ENCODE assay signal across 8 mouse cellular contexts in the genomic region with DNA sequence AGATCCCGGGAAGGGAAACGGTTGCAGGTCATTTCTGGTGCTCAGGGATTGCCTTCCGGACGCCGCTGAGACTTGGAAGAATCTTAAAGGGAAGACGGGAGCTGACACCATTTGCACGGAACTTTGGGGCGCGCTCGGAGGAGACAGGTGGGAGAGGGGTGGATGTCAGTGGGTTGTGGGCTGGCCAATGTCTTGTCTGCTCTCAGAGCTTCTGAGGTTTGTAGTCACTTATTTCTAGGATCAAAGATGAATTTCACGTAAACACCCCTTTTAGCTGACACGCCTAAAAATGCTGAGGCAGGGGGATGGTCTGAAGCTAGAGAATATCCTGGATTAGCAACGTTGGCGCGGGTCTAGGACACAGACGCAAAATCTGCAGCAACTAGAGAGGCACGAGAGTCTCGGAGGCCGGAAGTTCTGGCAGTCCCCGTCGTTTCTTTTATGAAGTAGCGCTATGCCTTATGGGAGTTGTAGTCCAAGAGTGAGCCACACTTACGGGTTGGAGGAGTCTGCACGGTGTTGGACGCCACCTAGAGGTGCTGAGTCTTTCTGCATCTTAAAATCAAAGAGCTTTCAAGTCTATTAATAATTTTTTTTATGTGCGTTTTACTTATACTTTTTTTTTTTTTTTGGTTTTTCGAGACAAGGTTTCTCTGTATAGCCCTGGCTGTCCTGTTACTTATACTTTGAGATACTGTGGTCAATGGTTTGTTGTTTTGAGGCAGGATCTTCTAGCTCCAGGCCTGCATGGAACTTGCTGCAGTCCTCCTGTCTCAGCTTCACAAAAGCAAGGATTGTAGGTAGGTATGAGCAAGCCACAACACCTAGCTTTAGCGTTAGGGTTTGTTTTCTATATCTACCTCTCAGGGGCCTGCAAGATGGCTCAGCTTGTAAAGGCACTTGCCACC. TPM values are rescaled to one million over a fixed set of nuclear protein-coding genes. Genes with fewer than 3 reads are reported as not detected.
A peak's percentile ranks its signal among the peaks of the same experiment; 100 is the strongest.
DNase-seq lines count a peak whose midpoint lies in the region; ATAC-seq lines count a peak whose summit lies in the region.

TSS of gene Dnajc12 (plus strand) at position 72 of the 908 bp plus-strand sequence.

- H3K4me2 ChIP-seq in lung, embryonic 16.5 days (ENCODE audit: low read depth, low read length): peak within 1 kb of the TSS; percentile 95

- ATAC-seq in hematopoietic stem cell, adult 5-6 weeks (replicated peaks in 1 of 2; ENCODE audit: insufficient read depth in 1 of 2, low FRiP score in 2 of 2, low TSS enrichment in 1 of 2, low read depth in 1 of 2, poor library complexity in 2 of 2, severe bottlenecking in 2 of 2): peak; percentile 93 to 95
- peak; percentile 94 for ATAC-seq in lung, embryonic 16.5 days (ENCODE audit: low read depth)

- H3K4me3 ChIP-seq in lung, embryonic 16.5 days (ENCODE audit: low read length): peak within 1 kb of the TSS; percentile 66

- peaks cover 3% of the 10 kb centered on the region; the same call in 1 of the 2 replicates for H3K4me1 ChIP-seq in lung, embryonic 16.5 days (replicated peaks; ENCODE audit: control insufficient read depth, insufficient read depth, low read length)

- H3K27ac ChIP-seq in lung, embryonic 16.5 days (ENCODE audit: low read length): 0 out of 2 replicates have a peak within 1 kb of the TSS, but pooled peaks have one; percentile 37

- H3K36me3 ChIP-seq in lung, embryonic 16.5 days (ENCODE audit: control insufficient read depth, insufficient read depth, low read length): no peaks in the 10 kb centered on the region

- WGBS in lung, embryonic 16.5 days: 0% methylated on average over 28 of the region's 28 CpGs

- peak within 1 kb of the TSS; percentile 78 for H3K9ac ChIP-seq in lung, embryonic 16.5 days (ENCODE audit: low read length)

- DNase-seq in MEL-GATA-1-ER (ENCODE audit: extremely low read depth, low read depth): peak; percentile 97
- peak; percentile 78 for DNase-seq in cerebellum, adult 8-10 months
- DNase-seq in forelimb bud, embryonic 11.5 days (ENCODE audit: low read depth, low spot score): peak; percentile 95
- DNase-seq in layer of hippocampus, adult 9-10 months (ENCODE audit: low spot score): peak; percentile 62
- DNase-seq in ovary, postnatal 10 days (ENCODE audit: low spot score): peak; percentile 31
- peak; percentile 73 to 84 for DNase-seq in thymus, postnatal 10 days (ENCODE audit: low spot score in 2 of 2)

- H3K27me3 ChIP-seq in lung, embryonic 16.5 days (ENCODE audit: control insufficient read depth, insufficient read depth, low read depth, low read length): no peaks in the 10 kb centered on the region; the same call in 1 of the 2 replicates

- no peaks in the 10 kb centered on the region for H3K9me3 ChIP-seq in lung, embryonic 16.5 days (ENCODE audit: control insufficient read depth, low read length)

RNA-seq across cellular contexts. Expression of gene Dnajc12, which starts in this region (rescaled TPM):
- 1.7 and 5.0 TPM in 2 replicates for total RNA-seq in hematopoietic stem cell, adult 5-6 weeks (2017)
- 11.8 and 12.5 TPM in 2 replicates for polyA plus RNA-seq in lung, embryonic 16.5 days (2015; fragmentation: Nextera tagmentation; extraction: Ambion mirVana)

Comparison
In these comparisons a context has a peak if more than half of its experiments do, and no peak if none do; other contexts are left out.
1. Peak in every context shown above with its lines: DNase-seq, ATAC-seq, H3K4me3 ChIP-seq and H3K27ac ChIP-seq.
2. DNase-seq: peak in every context shown above with its lines; median percentile 97 in MEL-GATA-1-ER; 95 in forelimb bud, embryonic 11.5 days; 78 in thymus, postnatal 10 days; 78 in cerebellum, adult 8-10 months; 62 in layer of hippocampus, adult 9-10 months; 31 in ovary, postnatal 10 days.